Mouse (Mus musculus) kidney, adult 2 months (tissue): ENCODE results near the gene Rhoq.

Source experiments
- CTCF ChIP-seq: fragments of 200-500 bp; conservative IDR thresholded peaks from 2 replicates; pipeline ENCODE4 v1.5.1; 2011; ENCODE audit warnings: low read depth, mild to moderate bottlenecking, control low read depth, low read length, moderate library complexity, mixed read lengths; ENCODE audit not compliant: insufficient read depth, insufficient read length
- POLR2A ChIP-seq: fragments of 200-500 bp; IDR thresholded peaks from one replicate; pipeline ENCODE4 v1.6.1; 2011; ENCODE audit warnings: low read depth, low read length, control low read depth

DNA sequence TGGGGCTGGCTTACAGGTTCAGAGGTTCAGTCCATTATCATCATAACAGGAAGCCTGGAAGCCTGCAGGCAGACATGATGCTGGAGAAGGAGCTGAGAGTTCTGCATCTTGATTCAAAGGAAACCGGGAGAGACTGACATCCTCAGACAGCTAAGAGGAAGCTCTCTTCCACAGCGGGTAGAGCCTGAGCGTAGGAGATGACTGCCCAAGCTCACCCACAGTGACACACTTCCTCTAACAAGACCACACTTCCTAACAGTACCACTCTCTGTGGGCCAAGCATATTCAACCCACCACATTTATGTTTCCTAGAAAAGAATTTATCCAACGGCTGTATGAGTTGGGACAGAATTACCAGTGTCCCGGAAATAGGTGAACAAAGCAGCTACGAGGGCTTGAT, 15.6 kb downstream of the Rhoq start:
- TF ChIP-seq CTCF (no peak), POLR2A (no peak)
